Mouse (Mus musculus) testis, adult 2 months (tissue): ENCODE results near the gene Armc9.

Experiments
- CTCF ChIP-seq: fragments of 200-500 bp; IDR thresholded peaks from 2 replicates; pipeline ENCODE4 v1.5.1; 2012; ENCODE audit warnings: low read depth, mild to moderate bottlenecking, inconsistent platforms, low read length, moderate library complexity; ENCODE audit not compliant: control insufficient read depth, insufficient read depth, insufficient replicate concordance
- POLR2A ChIP-seq: fragments of 200-500 bp; IDR thresholded peaks from 2 replicates; pipeline ENCODE4 v1.6.1; 2012; ENCODE audit warnings: low read depth, mild to moderate bottlenecking, inconsistent platforms, low read length, moderate library complexity; ENCODE audit not compliant: control insufficient read depth

DNA sequence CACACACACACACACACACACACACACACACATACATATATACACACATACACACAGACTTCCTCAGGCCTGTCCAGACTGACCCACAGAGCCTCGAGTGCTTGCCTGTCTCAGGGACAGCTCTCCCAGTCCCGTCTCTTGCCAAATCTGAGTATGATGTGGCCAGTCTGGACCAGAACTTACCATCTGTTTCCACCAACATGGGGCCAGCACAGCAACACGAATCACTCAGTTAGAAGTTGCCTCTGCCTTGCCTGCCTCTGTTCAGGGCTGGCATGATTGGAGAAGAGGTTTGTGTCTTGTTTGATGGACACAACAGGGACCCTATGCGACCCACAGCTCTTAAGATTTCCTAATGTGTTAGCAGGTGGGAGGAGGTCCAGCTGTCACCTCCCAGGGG, 101.7 kb downstream of the Armc9 start:
- no peak for TF ChIP-seq POLR2A
- TF ChIP-seq CTCF = no peak
